Mouse (Mus musculus): ENCODE results near the gene Bbs12. TPM values are rescaled to one million over a fixed set of nuclear protein-coding genes. Genes with fewer than 3 reads are reported as not detected.

Bbs12 gene
- 1 to 10 TPM in 1 of 2 experiments, under 1 TPM in 1; 0.29 to 3.5 TPM for polyA plus RNA-seq (2012; fragmentation: generic; extraction: Trizol)

DNA sequence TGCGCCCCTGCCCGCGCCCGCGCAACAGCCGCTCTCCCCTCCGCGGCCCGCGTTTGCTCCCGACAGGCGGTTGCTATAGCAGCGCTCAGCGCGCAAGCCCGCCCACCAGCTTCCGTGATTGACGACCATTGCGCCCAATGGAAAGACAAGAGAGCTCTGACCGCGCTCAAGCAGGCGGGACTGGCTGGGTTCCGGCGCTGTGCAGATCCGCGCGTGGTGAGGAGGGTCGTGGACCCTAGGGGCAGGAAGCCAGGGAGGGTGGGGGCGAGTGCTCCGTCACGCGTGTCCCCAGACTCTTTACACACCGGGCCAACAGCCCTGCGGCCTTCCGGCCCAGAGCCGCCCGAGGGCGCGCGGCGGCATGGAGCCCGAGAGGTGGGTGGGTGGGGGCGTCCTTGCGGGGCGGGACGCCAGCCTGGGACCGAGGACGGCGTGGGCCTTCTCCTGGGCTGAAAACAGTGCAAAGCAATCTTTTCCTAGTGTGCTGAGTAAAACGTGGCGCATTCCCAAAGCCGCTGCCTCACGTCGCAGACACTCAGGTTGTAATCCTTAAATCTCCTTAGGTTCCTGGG is at the start of gene Bbs12, which contains the start of gene Cetn4:
Bbs12 (plus strand) TSS at position 185 of the 572 bp plus-strand sequence.
Cetn4 (minus strand) TSS at position 339 of the 572 bp plus-strand sequence.

DNA sequence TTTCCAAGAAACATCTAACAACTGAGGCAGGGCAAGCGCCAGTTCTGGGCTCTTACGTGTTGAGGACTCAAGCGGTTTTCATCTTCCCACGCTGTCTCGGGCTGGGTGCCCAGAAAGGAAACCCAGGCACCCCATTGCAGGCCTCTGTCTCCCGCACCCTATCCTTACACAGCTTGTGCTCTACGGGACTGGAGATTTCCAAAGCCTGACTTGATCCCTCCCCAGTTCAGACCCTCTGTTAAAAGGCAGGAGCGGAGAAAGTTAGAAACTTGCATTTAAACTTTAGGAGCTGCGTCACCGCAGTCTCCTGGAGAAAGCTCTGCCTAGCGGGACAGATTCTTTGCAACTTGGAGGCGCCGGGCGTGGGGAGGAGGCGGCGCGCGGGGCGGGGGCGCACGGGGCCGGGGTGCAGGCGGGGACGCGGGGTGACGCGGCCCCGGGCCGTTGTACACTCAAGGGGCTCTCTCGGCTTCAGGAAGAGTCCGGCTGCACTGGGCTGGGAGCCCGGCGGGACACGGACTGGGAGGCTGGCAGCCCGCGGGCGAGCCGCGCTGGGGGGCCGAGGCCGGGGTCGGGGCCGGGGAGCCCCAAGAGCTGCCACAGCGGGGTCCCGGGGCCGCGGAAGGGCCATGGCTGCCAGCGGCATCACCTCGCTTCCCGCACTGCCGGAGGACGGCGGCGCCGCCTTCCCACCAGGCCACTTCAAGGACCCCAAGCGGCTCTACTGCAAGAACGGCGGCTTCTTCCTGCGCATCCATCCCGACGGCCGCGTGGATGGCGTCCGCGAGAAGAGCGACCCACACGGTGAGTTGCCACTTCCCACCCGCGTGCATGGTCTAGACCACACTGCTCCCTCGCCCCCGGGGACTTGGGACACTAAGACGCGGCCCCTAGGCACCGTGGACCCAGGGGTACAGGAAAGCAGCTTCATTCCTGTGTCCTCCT is 36.1 kb downstream of the Bbs12 start, which contains the start of gene Fgf2:
Fgf2 (plus strand) TSS at position 126 of the 945 bp plus-strand sequence.

Other genes with a start within 250 kb of the Bbs12 start
- gene Adad1, start 249.0 kb upstream of the Bbs12 start, polyA plus RNA-seq (2012; fragmentation: generic; extraction: Trizol) = not detected
- gene Il2, start 186.6 kb upstream of the Bbs12 start, polyA plus RNA-seq (2012; fragmentation: generic; extraction: Trizol) = under 1 TPM in 1 of 2 experiments, not detected in 1; 0.05 TPM
- gene Il21, start 79.9 kb upstream of the Bbs12 start, polyA plus RNA-seq (2012; fragmentation: generic; extraction: Trizol) = not detected
- 1 to 10 TPM in 1 of 2 experiments, under 1 TPM in 1; 0.55 to 4.4 TPM for gene Cetn4, start 154 bp downstream of the Bbs12 start, polyA plus RNA-seq (2012; fragmentation: generic; extraction: Trizol)
- gene Fgf2, start 35.8 kb downstream of the Bbs12 start, polyA plus RNA-seq (2012; fragmentation: generic; extraction: Trizol) = 1 to 10 TPM in 1 of 2 experiments, under 1 TPM in 1; 0.15 to 1.3 TPM
- 10 to 100 TPM in 1 of 2 experiments, 1 to 10 TPM in 1; 5.2 to 11.0 TPM for gene Spata5, start 107.3 kb downstream of the Bbs12 start, polyA plus RNA-seq (2012; fragmentation: generic; extraction: Trizol)
- gene Nudt6, start 107.7 kb downstream of the Bbs12 start, polyA plus RNA-seq (2012; fragmentation: generic; extraction: Trizol) = 1 to 10 TPM; 4.6 to 7.8 TPM

Data from C3H10T1/2 (cell line).